Mouse (Mus musculus) heart, embryonic 12.5 days (tissue): Measurements from ENCODE around the gene Aco2. TPM values are rescaled to one million over a fixed set of nuclear protein-coding genes. Genes with fewer than 3 reads are reported as not detected.

Source experiments
- ATAC-seq: fragments of 200-750 bp; cut with Nextera tagmentation; 2 replicates; pipeline ENCODE4 v1.8.0; 2017; ENCODE audit warnings: moderate TSS enrichment, moderate library complexity; ENCODE audit not compliant: insufficient number of reproducible peaks, low FRiP score
- H3K27ac ChIP-seq: fragments of 300-500 bp; sonication (generic); 2 replicates; pipeline ENCODE4 v1.5.1; 2016; ENCODE audit warnings: mild to moderate bottlenecking, moderate library complexity; ENCODE audit not compliant: poor library complexity, severe bottlenecking
- H3K27me3 ChIP-seq: fragments of 300-500 bp; sonication (generic); replicated peaks from 2 replicates; pipeline ENCODE4 v1.6.1; 2016; ENCODE audit warnings: mild to moderate bottlenecking, moderate library complexity
- H3K36me3 ChIP-seq: fragments of 300-500 bp; sonication (generic); 2 replicates; pipeline ENCODE4 v1.6.1; 2016; ENCODE audit warnings: mild to moderate bottlenecking, moderate library complexity
- H3K4me1 ChIP-seq: fragments of 300-500 bp; sonication (generic); replicated peaks from 2 replicates; pipeline ENCODE4 v1.6.1; 2016; ENCODE audit warnings: mild to moderate bottlenecking
- H3K4me2 ChIP-seq: fragments of 300-500 bp; sonication (generic); 2 replicates; pipeline ENCODE4 v1.6.1; 2016; ENCODE audit warnings: mild to moderate bottlenecking, moderate library complexity
- H3K4me3 ChIP-seq: fragments of 300-500 bp; sonication (generic); 2 replicates; pipeline ENCODE4 v1.5.1; 2016; ENCODE audit warnings: mild to moderate bottlenecking
- H3K9ac ChIP-seq: fragments of 300-500 bp; sonication (generic); 2 replicates; pipeline ENCODE4 v1.6.1; 2016; ENCODE audit warnings: mild to moderate bottlenecking, moderate library complexity
- H3K9me3 ChIP-seq: fragments of 300-500 bp; sonication (generic); replicated peaks from 2 replicates; pipeline ENCODE4 v1.6.1; 2016; ENCODE audit warnings: mild to moderate bottlenecking, moderate library complexity
- WGBS: fragments of 180-500 bp; shearing (Covaris S2); methylation state at CpG from one replicate; pipeline ENCODE4 v1.1.7; 2016; 5-methylcytosine and 5-hydroxymethylcytosine counted together
- polyA plus RNA-seq: library from polyadenylated mRNA; unstranded; fragments of >200 nt; fragmentation: Nextera tagmentation; extraction: Ambion mirVana; gene quantifications from 2 replicates; pipeline ENCODE4 v1.2.1, GENCODE M21; 2016

Gene Aco2
- polyA plus RNA-seq, 1 experiment from 2014 or later, result 497 TPM

DNA sequence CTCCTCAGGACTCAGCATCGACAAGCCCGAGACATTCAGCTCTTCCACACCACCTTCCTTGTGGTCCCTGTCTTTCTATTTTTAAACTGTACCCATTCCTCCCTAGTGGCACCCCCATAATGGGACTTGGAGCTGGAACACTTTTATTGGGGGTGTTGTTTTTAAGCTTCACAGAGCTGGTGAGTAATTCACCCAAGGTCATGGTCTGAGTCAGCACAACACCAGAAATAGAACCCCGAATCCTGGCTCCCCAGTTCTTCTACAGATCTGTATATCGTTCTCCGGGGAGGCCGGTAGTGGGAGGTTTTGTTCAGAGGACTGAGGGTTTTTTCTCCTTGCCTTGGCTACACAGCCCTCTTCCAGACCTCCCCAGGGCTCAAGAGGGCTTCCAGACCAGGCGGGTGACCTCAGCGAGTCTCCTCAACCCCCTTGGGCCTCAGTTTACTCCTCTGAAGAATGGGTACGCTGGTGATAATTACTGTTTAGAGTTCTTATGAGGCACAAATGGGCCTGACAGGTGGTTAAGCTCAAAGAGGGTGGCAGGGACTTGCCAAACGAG lies 67.1 kb downstream of the Aco2 start:
- Histone ChIP-seq H3K27ac (no peak overlapping the region), H3K4me2 (no peak overlapping the region), H3K27me3 (peaks cover 6% of the 10 kb centered on the region; the same call in 1 of the 2 replicates), H3K36me3 (no peaks in the 10 kb centered on the region), H3K4me1 (peaks cover 34% of the 10 kb centered on the region), H3K9ac (no peak overlapping the region), H3K4me3 (no peak overlapping the region), H3K9me3 (no peaks in the 10 kb centered on the region)
- WGBS, result 88% methylated on average over 10 of the region's 10 CpGs
- no peak for ATAC-seq

- WGBS, result 70% methylated on average over 4 of the region's 4 CpGs
- no peaks in the 10 kb centered on the region for H3K36me3 ChIP-seq
- no peak overlapping the region for H3K9ac ChIP-seq
These were observed 67.7 kb downstream of the Aco2 start for GRCm38 (mm10) chr15:81939774-81940173.

GRCm38 (mm10) chr15:81940219-81940618 lies 68.1 kb downstream of the Aco2 start:
- no peaks in the 10 kb centered on the region for H3K36me3 ChIP-seq
- ATAC-seq, result no peak
- no peak overlapping the region for H3K27ac ChIP-seq

More at GRCm38 (mm10) chr15:81939774-81940173, 67.7 kb downstream of the Aco2 start:
- Histone ChIP-seq H3K27ac (no peak overlapping the region), H3K27me3 (peaks cover 6% of the 10 kb centered on the region; the same call in 1 of the 2 replicates), H3K4me3 (no peak overlapping the region), H3K4me1 (peaks cover 34% of the 10 kb centered on the region), H3K4me2 (no peak overlapping the region), H3K9me3 (no peaks in the 10 kb centered on the region)
- no peak for ATAC-seq

GRCm38 (mm10) chr15:81941010-81941409 lies 68.9 kb downstream of the Aco2 start:
- Histone ChIP-seq H3K36me3 (no peaks in the 10 kb centered on the region), H3K4me3 (no peak overlapping the region), H3K9ac (no peak overlapping the region), H3K4me2 (no peak overlapping the region), H3K27ac (no peak overlapping the region), H3K9me3 (no peaks in the 10 kb centered on the region), H3K27me3 (peaks cover 6% of the 10 kb centered on the region; the same call in 1 of the 2 replicates), H3K4me1 (peaks cover 32% of the 10 kb centered on the region)
- WGBS, result 90% methylated on average over 2 of the region's 2 CpGs
- ATAC-seq, result no peak

More at GRCm38 (mm10) chr15:81940219-81940618, 68.1 kb downstream of the Aco2 start:
- Histone ChIP-seq H3K9me3 (no peaks in the 10 kb centered on the region), H3K9ac (no peak overlapping the region), H3K4me1 (peaks cover 34% of the 10 kb centered on the region), H3K27me3 (peaks cover 6% of the 10 kb centered on the region; the same call in 1 of the 2 replicates), H3K4me3 (no peak overlapping the region), H3K4me2 (no peak overlapping the region)
- WGBS, result 81% methylated on average over 5 of the region's 5 CpGs

GRCm38 (mm10) chr15:81943176-81943749 lies 71.2 kb downstream of the Aco2 start:
- H3K4me1 ChIP-seq, result peaks cover 10% of the 10 kb centered on the region
- no peaks in the 10 kb centered on the region for H3K36me3 ChIP-seq
- H3K27ac ChIP-seq, result no peak overlapping the region
- no peak overlapping the region for H3K4me2 ChIP-seq
- 0 out of 2 replicates have a peak, but pooled peaks cover 3% of the 10 kb centered on the region for H3K9me3 ChIP-seq
- H3K9ac ChIP-seq, result no peak overlapping the region
- 24% methylated on average over 9 of the region's 9 CpGs for WGBS
- no peaks in the 10 kb centered on the region for H3K27me3 ChIP-seq
- H3K4me3 ChIP-seq, result no peak overlapping the region
- ATAC-seq, result no peak

- H3K36me3 ChIP-seq, result peaks cover 11% of the 10 kb centered on the region
- no peak for ATAC-seq
- 72% methylated on average over 10 of the region's 10 CpGs for WGBS
- H3K4me1 ChIP-seq, result peaks cover 6% of the 10 kb centered on the region
- H3K4me2 ChIP-seq, result no peak overlapping the region
- H3K27me3 ChIP-seq, result no peaks in the 10 kb centered on the region
- no peak overlapping the region for H3K27ac ChIP-seq
- no peak overlapping the region for H3K4me3 ChIP-seq
- H3K9ac ChIP-seq, result no peak overlapping the region
- H3K9me3 ChIP-seq, result 0 out of 2 replicates have a peak, but pooled peaks cover 3% of the 10 kb centered on the region
These were observed 77.0 kb downstream of the Aco2 start for GRCm38 (mm10) chr15:81949076-81949475.

- Histone ChIP-seq H3K4me2 (no peak overlapping the region), H3K36me3 (peaks cover 16% of the 10 kb centered on the region), H3K4me3 (no peak overlapping the region), H3K9ac (no peak overlapping the region), H3K27me3 (no peaks in the 10 kb centered on the region), H3K9me3 (0 out of 2 replicates have a peak, but pooled peaks cover 3% of the 10 kb centered on the region), H3K4me1 (peaks cover 6% of the 10 kb centered on the region), H3K27ac (no peak overlapping the region)
- ATAC-seq, result no peak
- WGBS, result 69% methylated on average over 11 of the region's 11 CpGs
These were observed 77.5 kb downstream of the Aco2 start for GRCm38 (mm10) chr15:81949476-81950131.

DNA sequence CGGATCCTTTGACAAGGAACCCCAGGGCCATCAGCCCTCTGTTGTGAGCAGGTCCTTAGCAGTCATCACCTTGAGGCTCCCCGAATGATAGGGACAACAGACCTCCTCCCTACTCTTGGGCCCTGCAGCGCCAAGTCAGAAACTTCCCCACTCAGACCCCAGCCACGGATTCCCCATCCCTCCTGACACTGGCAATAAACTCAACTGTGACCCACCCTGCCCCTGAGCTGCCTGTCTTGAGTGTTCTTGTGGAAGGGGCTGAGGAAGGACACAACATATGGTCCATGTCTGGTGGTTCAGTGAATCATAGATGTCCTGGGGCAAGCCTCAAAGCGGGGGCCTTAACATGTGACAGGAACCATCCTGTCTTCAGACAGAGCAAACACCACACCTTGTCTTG lies 78.6 kb downstream of the Aco2 start:
- Histone ChIP-seq H3K27ac (no peak overlapping the region), H3K9ac (no peak overlapping the region), H3K9me3 (0 out of 2 replicates have a peak, but pooled peaks cover 3% of the 10 kb centered on the region), H3K36me3 (peaks cover 23% of the 10 kb centered on the region), H3K27me3 (no peaks in the 10 kb centered on the region), H3K4me3 (no peak overlapping the region), H3K4me2 (no peak overlapping the region), H3K4me1 (peaks cover 6% of the 10 kb centered on the region)
- WGBS, result 81% methylated on average over 5 of the region's 5 CpGs
- ATAC-seq, result no peak

DNA sequence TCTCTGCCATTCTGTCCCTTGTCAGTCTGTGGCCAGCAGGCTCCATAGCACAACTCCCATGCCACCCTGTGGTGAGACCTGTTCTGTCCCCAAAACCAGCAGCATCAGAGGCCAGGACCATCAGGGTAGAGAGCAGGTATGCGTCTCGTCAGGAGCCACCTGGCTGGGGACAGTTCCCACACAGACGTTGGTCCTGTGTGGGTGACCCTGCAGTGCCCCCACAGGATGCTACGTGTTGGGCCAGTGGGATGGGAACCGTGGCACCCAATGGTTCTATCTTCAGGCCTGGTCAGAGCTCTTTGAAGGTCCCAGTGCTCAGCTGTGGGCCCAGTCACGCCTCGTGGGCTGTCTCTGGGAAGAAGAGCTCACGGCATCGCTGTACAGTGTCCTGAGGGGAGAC lies 79.0 kb downstream of the Aco2 start:
- no peak overlapping the region for H3K4me2 ChIP-seq
- H3K4me1 ChIP-seq, result peaks cover 6% of the 10 kb centered on the region
- WGBS, result 90% methylated on average over 9 of the region's 9 CpGs
- H3K4me3 ChIP-seq, result no peak overlapping the region
- no peak overlapping the region for H3K27ac ChIP-seq
- no peaks in the 10 kb centered on the region for H3K27me3 ChIP-seq
- ATAC-seq, result no peak
- peaks cover 23% of the 10 kb centered on the region for H3K36me3 ChIP-seq
- H3K9ac ChIP-seq, result no peak overlapping the region
- H3K9me3 ChIP-seq, result 0 out of 2 replicates have a peak, but pooled peaks cover 3% of the 10 kb centered on the region

GRCm38 (mm10) chr15:81952310-81952709 lies 80.2 kb downstream of the Aco2 start:
- Histone ChIP-seq H3K4me1 (peaks cover 6% of the 10 kb centered on the region), H3K27me3 (no peaks in the 10 kb centered on the region), H3K27ac (no peak overlapping the region), H3K4me3 (no peak overlapping the region), H3K36me3 (peaks cover 23% of the 10 kb centered on the region), H3K4me2 (no peak overlapping the region), H3K9me3 (0 out of 2 replicates have a peak, but pooled peaks cover under 1% of the 10 kb centered on the region), H3K9ac (no peak overlapping the region)
- 83% methylated on average over 4 of the region's 4 CpGs for WGBS
- ATAC-seq, result no peak

DNA sequence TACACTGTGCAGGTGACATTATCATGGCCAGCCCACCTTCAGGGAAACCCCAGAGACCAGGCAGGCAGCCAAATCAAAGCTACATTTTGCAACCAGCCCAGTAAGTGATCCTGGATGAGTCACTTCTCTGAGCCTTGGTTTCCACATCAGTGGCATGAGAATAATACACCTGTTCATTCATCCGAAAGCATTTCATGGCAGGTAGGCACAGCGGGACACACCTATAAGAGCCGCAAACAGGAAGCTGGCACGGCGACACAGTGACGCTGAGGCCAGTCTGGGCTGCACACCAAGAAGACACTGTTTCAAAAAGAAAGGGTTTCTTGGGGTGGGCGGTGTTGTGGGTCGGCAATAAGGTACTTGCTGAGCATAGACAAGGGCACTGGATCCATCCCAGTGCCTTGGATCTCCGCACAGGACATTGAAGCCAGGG lies 82.1 kb downstream of the Aco2 start:
- 95% methylated on average over 9 of the region's 9 CpGs for WGBS
- Histone ChIP-seq H3K27ac (no peak overlapping the region), H3K9ac (no peak overlapping the region), H3K36me3 (peaks cover 23% of the 10 kb centered on the region), H3K27me3 (no peaks in the 10 kb centered on the region), H3K9me3 (no peaks in the 10 kb centered on the region), H3K4me1 (no peaks in the 10 kb centered on the region), H3K4me2 (no peak overlapping the region), H3K4me3 (no peak overlapping the region)
- ATAC-seq, result no peak
